Mouse (Mus musculus) left cerebral cortex, adult 11 months (tissue): Measurements from ENCODE around the gene Pygb.

Source experiments
- DNase-seq: peaks from one replicate; pipeline ENCODE4 v3.0.0; 2022; ENCODE audit warnings: low spot score

Pygb gene

DNA sequence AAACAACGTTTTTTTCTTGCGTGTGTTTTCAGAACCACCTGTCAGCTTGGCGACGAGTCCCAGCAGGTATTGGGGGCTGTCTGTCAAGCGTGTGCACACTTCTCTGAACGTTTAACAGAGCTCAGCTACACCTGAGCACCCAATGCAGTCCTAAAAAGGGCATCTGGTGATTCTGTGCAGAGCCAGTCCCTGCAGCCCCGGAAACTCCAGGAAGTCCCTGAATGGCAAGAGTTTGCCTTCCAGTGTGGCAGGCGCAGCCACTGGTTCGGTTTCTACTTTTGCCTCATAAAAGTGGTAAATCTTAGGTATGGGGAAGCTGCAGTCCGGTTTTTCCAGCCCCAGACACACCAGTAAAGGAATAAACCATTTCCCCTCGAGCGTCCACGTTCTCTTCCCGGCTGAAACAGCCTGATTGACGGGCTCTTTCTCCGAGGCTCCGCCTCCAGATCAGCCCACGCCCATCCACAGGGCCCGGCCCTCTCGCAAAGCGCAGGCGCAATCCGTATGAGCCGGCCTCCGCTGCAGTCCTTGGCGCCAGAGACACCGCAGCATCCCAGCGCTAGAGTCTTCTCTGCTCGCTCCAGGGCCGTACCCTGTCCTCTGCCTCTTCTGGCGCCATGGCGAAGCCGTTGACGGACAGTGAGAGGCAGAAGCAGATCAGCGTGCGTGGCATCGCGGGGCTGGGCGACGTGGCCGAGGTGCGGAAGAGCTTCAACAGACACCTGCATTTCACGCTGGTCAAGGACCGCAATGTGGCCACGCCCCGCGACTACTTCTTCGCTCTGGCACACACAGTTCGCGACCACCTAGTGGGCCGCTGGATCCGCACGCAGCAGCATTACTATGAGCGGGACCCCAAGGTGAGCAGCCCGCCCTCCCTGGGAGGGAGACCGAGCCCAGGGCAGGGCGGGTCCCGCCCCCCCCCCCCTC, at the start of gene Pygb:
TSS of gene Pygb (plus strand) at position 485 of the 930 bp plus-strand sequence.
- peak; percentile 72 for DNase-seq

GRCm38 (mm10) chr2:150737881-150738280, 48.7 kb upstream of the Pygb start:
- DNase-seq, result no peak

GRCm38 (mm10) chr2:150740145-150740841, 46.2 kb upstream of the Pygb start:
- DNase-seq, result no peak

DNA sequence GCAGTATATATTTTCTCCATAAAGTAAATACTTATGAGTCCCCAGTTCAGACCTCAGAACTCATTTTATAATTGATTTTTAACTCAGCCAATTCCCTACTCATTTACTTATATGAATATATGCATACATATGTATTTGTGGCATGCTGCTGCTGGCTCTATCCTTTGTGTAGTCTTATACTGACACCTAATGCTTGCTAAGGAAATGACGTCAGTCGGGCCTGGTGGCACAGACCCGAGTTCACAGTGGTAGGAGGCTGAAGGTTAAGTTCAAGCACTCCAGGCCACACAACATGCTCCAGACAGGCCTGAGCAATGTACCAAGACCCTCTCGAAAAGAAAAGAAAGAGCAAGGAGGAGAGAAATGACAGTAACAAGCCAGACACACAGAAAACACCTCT, 45.1 kb upstream of the Pygb start:
- DNase-seq, result no peak

DNA sequence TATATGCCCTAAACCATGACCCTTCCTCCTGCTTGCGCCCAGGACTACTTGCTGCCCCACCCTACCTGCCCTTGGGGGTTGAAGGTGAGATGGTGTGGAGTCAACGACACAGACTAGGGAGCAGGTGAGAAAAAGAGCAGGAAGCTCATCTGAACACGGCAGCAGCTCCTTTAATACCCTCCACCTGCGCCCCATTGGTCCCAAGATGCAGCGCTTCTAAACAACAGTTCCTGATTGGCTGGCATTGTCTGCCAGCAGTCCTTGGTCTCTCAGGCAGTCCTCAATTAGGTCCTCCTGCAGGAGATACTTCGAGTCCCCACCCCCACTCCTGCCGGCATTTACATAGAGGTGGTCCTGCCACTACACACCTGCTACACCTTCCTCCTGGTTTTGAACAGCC, 41.5 kb upstream of the Pygb start:
- DNase-seq, result no peak

DNA sequence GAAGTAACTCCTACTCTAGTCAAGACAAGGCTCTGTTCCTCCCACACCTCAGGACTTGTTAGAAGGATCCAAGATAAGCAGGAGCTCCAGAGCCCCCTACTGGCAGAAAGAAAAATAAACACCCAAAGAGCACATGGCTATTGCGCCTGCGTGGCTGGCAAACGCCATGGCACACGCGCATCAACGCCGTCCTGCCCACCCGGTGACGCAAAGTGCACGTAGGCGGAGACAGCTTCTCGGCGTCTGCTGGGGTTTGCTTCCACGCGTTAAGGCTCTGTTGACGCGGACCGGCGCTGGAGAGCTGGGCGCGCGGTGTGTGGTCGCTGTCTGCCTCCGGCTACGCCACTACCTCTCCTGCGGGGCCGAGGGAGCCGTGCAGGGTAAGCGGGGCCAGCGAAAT, 37.7 kb upstream of the Pygb start, which contains the start of gene Entpd6:
TSS of gene Entpd6 (plus strand) at position 189 of the 400 bp plus-strand sequence.
- DNase-seq, result peak; percentile 98

DNA sequence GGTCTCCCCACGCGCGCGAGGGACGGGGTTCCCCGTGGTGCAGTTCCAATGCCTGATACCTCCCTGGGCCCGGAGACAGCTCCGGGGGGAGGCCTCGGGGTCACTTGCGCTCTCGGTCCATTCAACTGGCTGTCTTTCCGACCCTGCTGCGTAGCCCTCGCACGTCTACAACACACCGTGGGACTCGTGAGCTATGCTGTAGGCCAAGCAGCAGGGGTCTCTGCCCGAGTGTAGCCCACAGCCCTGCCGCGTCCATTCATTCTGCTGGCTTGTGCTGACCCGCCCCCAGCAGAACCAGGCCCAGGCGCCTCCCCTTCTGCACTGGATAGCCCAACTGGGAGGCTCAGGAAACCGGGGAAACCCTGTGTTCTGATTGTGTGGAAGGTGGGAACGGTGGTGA, 37.3 kb upstream of the Pygb start:
- no peak for DNase-seq

DNA sequence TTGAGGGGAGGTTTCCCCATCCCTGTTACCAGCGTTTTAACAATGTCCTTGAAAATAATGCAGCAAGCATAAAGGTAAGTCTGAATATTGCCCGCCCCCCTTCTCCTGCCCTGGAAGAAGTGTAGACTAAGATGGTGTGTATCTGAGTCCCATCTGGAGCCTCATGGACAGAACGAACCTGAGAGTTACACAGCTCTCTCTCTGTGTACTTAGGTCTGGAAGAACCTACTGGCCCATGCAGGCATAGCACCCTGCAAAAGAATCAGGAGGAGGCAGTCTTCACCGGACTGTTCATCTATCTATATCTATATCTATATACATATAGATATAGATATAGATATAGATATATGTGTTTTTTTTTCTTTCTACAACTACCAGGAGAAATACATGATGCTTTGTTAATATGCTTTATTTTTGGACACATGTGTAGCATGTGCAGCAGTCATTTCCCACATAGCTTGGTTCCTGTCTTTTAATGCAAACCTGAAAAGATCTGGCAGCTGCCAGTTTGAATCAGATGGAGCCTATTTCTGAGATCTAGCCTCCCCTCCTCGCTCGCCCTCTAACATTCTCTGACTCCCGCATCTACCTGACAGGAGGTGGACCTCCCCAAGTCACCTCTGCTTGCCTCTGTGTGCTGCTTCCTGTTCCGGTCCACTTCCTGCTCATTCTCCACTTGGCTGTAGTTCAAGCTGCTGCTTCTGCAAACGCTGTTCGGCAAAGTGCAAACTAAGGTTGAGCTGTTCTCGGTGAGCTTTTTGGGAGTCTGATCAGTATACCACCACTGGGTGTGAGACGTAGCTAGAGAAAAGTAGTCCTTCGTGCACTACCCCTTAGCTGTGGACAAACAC, 36.2 kb upstream of the Pygb start:
- no peak for DNase-seq

DNA sequence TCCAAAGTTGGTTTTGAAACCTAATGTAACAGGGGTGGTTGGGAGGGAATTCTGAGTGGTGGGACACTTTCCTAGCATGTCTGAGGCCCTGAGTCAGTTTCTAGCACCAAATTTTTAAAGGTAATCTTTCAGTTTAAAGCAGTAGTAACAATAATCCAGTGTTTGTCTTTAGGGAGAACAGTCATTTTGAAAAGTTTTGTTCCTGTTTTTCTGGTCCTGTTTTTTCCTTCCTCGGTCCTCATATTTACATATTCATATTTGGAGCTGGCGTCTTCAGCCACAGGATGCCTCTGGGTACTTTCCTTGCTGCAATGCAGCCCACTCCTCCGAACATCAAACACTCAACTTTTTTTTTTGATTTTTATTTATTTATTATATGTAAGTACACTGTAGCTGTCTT, 31.5 kb upstream of the Pygb start:
- DNase-seq, result no peak

- DNase-seq, result no peak
Observed at GRCm38 (mm10) chr2:150761476-150761875, 25.1 kb upstream of the Pygb start.

- DNase-seq, result peak; percentile 44
Observed at GRCm38 (mm10) chr2:150765619-150766018, 20.9 kb upstream of the Pygb start.

- no peak for DNase-seq
Observed at GRCm38 (mm10) chr2:150766083-150766862, 20.3 kb upstream of the Pygb start.

DNA sequence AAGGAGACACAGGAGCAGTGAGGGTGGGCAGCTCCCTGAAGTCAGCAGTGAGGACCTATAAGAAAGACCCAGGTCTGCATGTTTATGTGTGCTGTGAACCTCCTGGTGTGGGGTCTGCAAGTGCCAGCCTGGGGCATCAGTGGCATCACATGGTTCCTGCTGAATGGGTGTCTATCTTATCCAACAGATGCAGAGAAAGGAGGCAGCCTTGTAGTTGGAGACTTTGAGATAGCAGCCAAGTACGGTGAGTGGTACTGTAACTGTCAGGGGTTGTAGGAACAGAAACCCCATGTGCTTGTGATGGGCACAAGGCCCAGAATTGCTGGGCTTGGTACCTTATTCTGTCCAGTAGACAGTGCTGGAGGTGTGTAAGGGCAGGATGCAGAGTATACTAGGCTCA, 17.9 kb upstream of the Pygb start:
- no peak for DNase-seq

DNA sequence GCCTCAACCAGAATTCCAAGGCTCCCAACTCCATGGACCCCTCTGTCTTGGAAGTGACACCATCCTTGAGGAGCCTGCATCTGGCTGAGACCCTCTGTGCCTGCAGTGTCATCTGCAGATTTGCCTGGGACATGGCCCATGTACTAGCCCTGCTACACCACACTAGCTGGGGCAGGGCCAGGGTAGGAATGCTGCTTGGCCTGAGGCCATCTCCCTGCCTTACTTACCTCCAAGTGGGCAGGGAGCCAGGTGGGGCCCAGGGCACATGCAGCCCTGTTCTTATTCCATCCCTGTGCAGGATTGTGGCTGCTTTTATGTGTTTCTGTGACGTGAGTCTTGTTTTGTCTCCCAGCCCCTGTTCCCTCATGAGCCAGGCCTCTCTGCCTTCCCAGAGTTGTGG, 15.8 kb upstream of the Pygb start:
- no peak for DNase-seq

DNA sequence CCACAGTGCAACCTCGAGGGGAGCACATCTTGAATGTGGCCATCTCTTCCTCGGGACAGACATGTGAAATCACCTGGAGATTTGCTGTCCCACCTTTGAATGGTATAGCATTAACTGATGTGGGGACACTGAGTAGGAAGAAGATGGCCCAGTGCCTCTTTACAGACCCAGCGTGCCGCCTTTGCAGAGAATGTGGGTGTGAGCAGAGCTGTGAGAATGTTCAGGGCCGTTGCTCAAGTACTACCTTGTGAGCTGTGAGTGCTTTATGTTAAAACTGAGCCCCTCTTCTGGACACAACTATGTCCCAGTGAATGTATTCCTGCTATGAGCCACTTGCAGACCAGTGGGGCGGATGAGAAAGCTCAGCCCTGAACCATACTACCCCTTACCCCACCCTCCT, 15.4 kb upstream of the Pygb start:
- no peak for DNase-seq

DNA sequence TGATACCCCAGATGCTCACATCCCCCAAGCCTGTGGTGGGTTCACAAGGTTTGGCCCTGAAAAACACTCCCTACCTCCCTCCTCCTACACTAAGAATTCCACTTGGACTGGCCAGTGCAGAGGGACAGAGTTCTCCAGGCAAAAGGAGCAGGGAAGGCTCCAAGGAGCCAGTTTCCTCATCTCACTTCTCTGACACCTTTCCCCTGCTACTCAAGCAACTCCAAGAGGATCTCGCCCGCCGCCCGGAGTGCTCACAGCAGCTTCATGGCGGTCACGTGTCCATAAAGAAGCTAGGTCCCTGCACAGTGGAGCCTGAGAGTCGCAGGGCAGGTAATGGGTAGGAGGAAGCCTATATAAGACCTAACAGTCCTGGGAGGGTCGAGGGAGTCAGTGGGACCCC, 14.5 kb upstream of the Pygb start:
- no peak for DNase-seq

DNA sequence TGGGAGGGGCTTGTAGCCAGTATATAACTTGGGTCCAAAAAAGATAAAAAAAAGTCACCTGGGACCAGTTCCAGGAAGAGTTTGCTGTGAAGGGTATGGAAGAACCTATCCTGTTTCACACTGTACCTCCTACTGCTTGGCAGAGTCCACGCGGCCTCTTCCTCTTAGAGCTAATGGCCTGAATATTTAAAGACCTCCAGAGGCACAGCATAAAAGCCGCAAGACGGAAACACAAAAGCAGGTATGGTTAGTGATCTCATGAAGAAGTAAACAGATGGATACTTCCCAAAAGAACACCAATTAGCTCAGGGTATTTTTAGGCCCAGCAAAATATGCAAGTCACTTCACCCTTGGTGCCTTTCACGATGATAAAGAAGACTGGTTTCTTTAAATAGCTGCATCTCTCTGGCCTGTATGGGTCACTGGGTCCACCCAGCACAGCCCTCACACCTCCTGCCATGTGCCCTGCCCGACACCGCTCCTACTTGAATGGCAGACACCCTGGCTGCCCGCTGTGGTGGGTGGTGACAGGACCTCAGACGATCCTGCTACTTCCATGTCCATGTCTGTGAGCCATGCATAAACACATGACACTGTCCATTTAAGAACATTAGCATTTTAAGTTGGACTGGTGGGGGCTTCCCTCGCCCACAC, 13.9 kb upstream of the Pygb start:
- no peak for DNase-seq

GRCm38 (mm10) chr2:150782801-150783200, 3.7 kb upstream of the Pygb start:
- no peak for DNase-seq

DNA sequence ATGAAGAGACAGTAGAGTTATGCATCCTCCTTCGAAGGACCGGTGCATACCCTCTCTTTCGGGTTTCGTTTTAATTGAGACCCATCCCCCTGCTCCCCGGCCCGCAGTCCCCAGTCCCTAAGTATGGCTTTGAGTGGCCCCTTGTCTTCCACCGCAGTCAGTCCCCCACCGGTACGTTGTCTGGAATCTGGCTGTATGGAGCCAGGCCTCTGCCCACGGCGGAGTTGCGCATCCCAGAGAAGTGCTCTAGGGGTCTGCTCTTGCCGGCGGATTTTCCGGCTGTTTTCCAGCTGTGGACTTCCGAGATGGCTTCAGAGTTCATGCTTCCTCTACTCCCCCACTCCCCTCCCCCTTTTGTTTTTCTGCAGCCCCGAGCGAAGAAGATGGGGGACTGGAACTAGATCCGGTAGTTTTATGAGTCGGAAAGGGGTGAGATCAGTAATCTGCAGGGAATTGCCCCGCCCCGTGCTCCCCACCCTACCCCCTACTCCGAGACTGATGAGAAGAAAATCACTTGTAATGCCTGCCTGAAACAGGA, 768 bp downstream of the Pygb start:
- no peak for DNase-seq

DNA sequence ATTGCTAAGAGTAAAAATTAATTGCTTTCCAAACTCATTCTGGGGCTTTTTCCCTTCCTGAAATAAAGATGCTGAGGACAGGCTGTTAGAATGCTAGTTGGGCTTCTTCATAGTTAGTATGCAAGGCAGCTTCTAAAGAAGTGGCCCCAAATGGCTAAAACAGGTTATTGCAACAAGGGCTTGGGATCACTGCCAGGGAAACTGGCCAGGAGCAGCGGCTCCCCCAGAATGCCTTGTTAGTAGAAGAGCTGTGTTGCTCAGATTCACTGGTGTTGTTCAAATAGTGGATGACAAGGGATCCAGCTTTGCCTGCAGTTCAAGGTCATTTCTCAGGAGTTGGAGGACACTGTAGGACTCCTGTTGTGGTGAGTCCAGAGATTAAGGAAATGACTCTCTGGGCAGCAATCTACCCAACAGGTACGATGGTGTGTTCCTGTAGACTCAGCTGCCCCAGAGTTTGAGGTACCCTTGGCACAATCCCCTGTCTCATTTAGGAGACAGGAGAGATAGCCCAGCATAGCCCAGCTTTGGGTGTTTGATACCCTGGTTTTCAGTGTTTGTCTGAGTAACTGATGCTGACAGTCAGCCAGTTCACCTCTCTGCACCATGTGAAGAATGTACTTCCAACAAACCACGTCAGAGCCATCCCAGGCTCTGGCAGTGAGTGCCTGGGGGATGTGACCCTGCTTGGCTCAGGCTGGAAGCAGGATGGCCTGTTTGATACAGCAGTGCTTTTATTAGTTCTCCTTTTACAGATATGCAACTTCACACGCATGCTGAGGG, 2.4 kb downstream of the Pygb start:
- DNase-seq, result peak; percentile 63
